Mouse (Mus musculus) heart, embryonic 11.5 days (tissue): Measurements from ENCODE around the gene Fam71d. TPM values are rescaled to one million over a fixed set of nuclear protein-coding genes. Genes with fewer than 3 reads are reported as not detected.

Experiments used
- ATAC-seq: fragments of 200-750 bp; cut with Nextera tagmentation; replicated peaks from 2 replicates; pipeline ENCODE4 v1.8.0; 2017; ENCODE audit warnings: moderate library complexity; ENCODE audit not compliant: insufficient number of reproducible peaks, low FRiP score, low TSS enrichment
- H3K27ac ChIP-seq: fragments of 300-500 bp; sonication (generic); 2 replicates; pipeline ENCODE4 v1.5.1; 2014; ENCODE audit warnings: mild to moderate bottlenecking, low read depth, low read length
- H3K27me3 ChIP-seq: fragments of 300-500 bp; sonication (generic); 2 replicates; pipeline ENCODE4 v1.6.1; 2014; ENCODE audit warnings: mild to moderate bottlenecking, low read length, mixed read lengths; ENCODE audit not compliant: control insufficient read depth, insufficient read depth
- H3K36me3 ChIP-seq: fragments of 300-500 bp; sonication (generic); 2 replicates; pipeline ENCODE4 v1.6.1; 2014; ENCODE audit warnings: mild to moderate bottlenecking, low read length, moderate library complexity, mixed read lengths; ENCODE audit not compliant: control insufficient read depth, insufficient read depth
- H3K4me1 ChIP-seq: fragments of 300-500 bp; sonication (generic); 2 replicates; pipeline ENCODE4 v1.6.1; 2014; ENCODE audit warnings: low read length; ENCODE audit not compliant: control insufficient read depth, insufficient read depth
- H3K4me2 ChIP-seq: fragments of 300-500 bp; sonication (generic); 2 replicates; pipeline ENCODE4 v1.6.1; 2014; ENCODE audit warnings: mild to moderate bottlenecking, moderate library complexity
- H3K4me3 ChIP-seq: fragments of 300-500 bp; sonication (generic); 2 replicates; pipeline ENCODE4 v1.5.1; 2014; ENCODE audit warnings: low read depth, low read length
- H3K9ac ChIP-seq: fragments of 300-500 bp; sonication (generic); 2 replicates; pipeline ENCODE4 v1.6.1; 2014; ENCODE audit warnings: mild to moderate bottlenecking, low read depth, low read length, moderate library complexity
- H3K9me3 ChIP-seq: fragments of 300-500 bp; sonication (generic); replicated peaks from 2 replicates; pipeline ENCODE4 v1.6.1; 2016; ENCODE audit warnings: low read length; ENCODE audit not compliant: control insufficient read depth
- WGBS: fragments of 180-500 bp; shearing (Covaris S2); extraction: QIAGEN DNeasy Blood & Tissue Kit; methylation state at CpG from one replicate; pipeline ENCODE4 v1.1.7; 2014; ENCODE audit not compliant: insufficient replicate concordance; 5-methylcytosine and 5-hydroxymethylcytosine counted together
- polyA plus RNA-seq: library from polyadenylated mRNA; unstranded; fragments of >200 nt; fragmentation: Nextera tagmentation; extraction: Ambion mirVana; gene quantifications from 2 replicates; pipeline ENCODE4 v1.2.1, GENCODE M21; 2014

Gene Fam71d
- polyA plus RNA-seq, 1 experiment from 2014 or later: not detected

DNA sequence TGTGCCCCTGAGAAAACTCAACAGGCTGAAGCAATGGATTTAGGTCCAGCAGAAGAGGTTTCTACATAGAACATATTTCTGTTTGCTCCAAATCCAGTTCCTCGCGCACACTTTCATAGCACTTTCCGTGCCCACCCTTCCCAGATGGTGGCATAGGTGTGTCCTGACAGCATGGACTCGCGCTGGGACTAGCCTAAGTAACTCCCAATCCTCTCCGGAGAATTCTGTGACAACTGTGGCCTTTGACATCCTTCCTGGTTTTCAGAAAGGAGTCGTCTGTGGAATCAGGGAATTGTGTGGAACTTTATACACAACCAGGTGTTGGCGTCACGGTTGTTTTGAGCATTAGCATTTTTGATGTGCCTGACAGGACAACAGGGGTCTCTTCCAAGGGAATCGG lies 56.8 kb downstream of the Fam71d start:
- no peak for ATAC-seq
- Histone ChIP-seq H3K27ac (no peak overlapping the region), H3K36me3 (no peaks in the 10 kb centered on the region), H3K4me2 (peak overlapping the region; percentile 77), H3K9me3 (no peaks in the 10 kb centered on the region), H3K4me1 (0 out of 2 replicates have a peak, but pooled peaks cover 4% of the 10 kb centered on the region), H3K27me3 (no peaks in the 10 kb centered on the region), H3K9ac (peak overlapping the region; percentile 71), H3K4me3 (peak overlapping the region; percentile 94)
- under 1% methylated on average over 10 of the region's 10 CpGs for WGBS

- Histone ChIP-seq H3K4me1 (0 out of 2 replicates have a peak, but pooled peaks cover 4% of the 10 kb centered on the region), H3K9me3 (no peaks in the 10 kb centered on the region), H3K4me3 (peak within 1 kb of the TSS; percentile 94), H3K4me2 (peak within 1 kb of the TSS; percentile 77), H3K27ac (peak within 1 kb of the TSS; percentile 97), H3K9ac (peak within 1 kb of the TSS; percentile 92), H3K36me3 (no peaks in the 10 kb centered on the region), H3K27me3 (no peaks in the 10 kb centered on the region)
- ATAC-seq: peak; percentile 100
- under 1% methylated on average over 78 of the region's 98 CpGs for WGBS
Measured at GRCm38 (mm10) chr12:78748557-78749377, 57.4 kb downstream of the Fam71d start, which contains the start of gene Mpp5. Gene Mpp5 (plus strand): TSS chr12:78748907.

DNA sequence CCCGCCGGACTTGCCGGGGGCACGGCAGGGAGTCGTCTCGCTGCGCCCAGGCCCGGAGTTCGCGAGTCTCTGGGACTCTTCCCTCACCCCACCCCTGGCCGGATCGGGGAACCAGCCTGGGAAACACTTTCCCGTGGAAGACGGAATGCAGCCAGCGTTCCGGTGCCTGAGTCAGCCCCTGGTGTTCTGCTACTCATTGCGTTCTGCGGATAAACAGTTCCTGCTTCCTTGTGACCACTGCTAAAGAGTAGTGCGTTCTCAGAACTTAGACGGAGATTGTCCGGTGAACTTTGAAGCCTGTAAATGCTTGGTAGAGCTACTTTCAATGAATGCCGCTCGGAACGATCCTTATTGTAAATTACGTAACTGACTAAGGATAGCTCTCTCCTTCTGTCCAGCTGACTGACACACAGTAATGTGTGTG lies 58.1 kb downstream of the Fam71d start:
- Histone ChIP-seq H3K27ac (peak overlapping the region; percentile 97), H3K4me1 (0 out of 2 replicates have a peak, but pooled peaks cover 4% of the 10 kb centered on the region), H3K9ac (peak overlapping the region; percentile 92), H3K4me3 (peak overlapping the region; percentile 94), H3K9me3 (no peaks in the 10 kb centered on the region), H3K4me2 (peak overlapping the region; percentile 69), H3K36me3 (no peaks in the 10 kb centered on the region), H3K27me3 (no peaks in the 10 kb centered on the region)
- no peak; the same call in 1 of the 2 replicates for ATAC-seq
- 1% methylated on average over 25 of the region's 25 CpGs for WGBS

GRCm38 (mm10) chr12:78761979-78762378 lies 70.6 kb downstream of the Fam71d start:
- no peak for ATAC-seq
- H3K4me2 ChIP-seq: no peak overlapping the region
- H3K4me1 ChIP-seq: no peaks in the 10 kb centered on the region
- no peaks in the 10 kb centered on the region for H3K27me3 ChIP-seq
- H3K4me3 ChIP-seq: no peak overlapping the region
- no peaks in the 10 kb centered on the region for H3K36me3 ChIP-seq
- no peak overlapping the region for H3K9ac ChIP-seq
- no peak overlapping the region for H3K27ac ChIP-seq
- no peaks in the 10 kb centered on the region for H3K9me3 ChIP-seq

- ATAC-seq: no peak
- H3K9ac ChIP-seq: no peak overlapping the region
- 0 out of 2 replicates have a peak, but pooled peaks cover 3% of the 10 kb centered on the region for H3K4me1 ChIP-seq
- no peaks in the 10 kb centered on the region for H3K27me3 ChIP-seq
- 51% methylated on average over 6 of the region's 6 CpGs for WGBS
- no peak overlapping the region for H3K4me2 ChIP-seq
- no peak overlapping the region for H3K4me3 ChIP-seq
- H3K36me3 ChIP-seq: peaks cover 2% of the 10 kb centered on the region; the same call in 1 of the 2 replicates
- H3K27ac ChIP-seq: no peak overlapping the region
- H3K9me3 ChIP-seq: no peaks in the 10 kb centered on the region
Measured at GRCm38 (mm10) chr12:78769031-78769713, 77.8 kb downstream of the Fam71d start.

DNA sequence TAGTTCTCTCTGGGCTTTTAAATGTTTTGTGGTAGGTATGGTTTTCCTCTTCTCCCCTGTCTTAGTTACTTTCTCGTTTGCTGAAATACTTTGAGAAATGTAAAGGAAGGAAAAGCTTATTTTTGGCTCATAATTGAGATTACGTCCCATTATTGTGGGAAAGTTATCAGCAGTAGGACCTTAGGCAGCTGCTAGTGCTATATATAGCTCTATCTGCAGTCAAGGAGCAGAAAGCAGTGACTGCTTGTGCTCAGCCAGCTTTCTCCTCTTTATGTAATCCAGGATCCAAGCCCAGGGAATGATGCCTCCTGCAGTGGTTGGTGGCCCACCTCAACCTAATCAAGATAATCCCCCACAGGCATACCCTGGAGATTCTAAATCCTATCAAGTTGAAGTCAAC lies 81.9 kb downstream of the Fam71d start:
- no peak overlapping the region for H3K27ac ChIP-seq
- ATAC-seq: no peak
- no peaks in the 10 kb centered on the region for H3K9me3 ChIP-seq
- no peak overlapping the region for H3K4me3 ChIP-seq
- H3K9ac ChIP-seq: no peak overlapping the region
- H3K4me2 ChIP-seq: no peak overlapping the region
- no peaks in the 10 kb centered on the region for H3K27me3 ChIP-seq
- peaks cover 2% of the 10 kb centered on the region; the same call in 1 of the 2 replicates for H3K36me3 ChIP-seq
- H3K4me1 ChIP-seq: peaks cover 7% of the 10 kb centered on the region; the same call in 1 of the 2 replicates
- 25% methylated on average over 2 of the region's 2 CpGs for WGBS

- Histone ChIP-seq H3K27ac (no peak overlapping the region), H3K9me3 (no peaks in the 10 kb centered on the region), H3K4me3 (no peak overlapping the region), H3K9ac (no peak overlapping the region), H3K4me1 (peaks cover 7% of the 10 kb centered on the region; the same call in 1 of the 2 replicates), H3K36me3 (peaks cover 2% of the 10 kb centered on the region; the same call in 1 of the 2 replicates), H3K27me3 (no peaks in the 10 kb centered on the region), H3K4me2 (no peak overlapping the region)
- WGBS: 50% methylated on average over 2 of the region's 2 CpGs
- no peak for ATAC-seq
Measured at GRCm38 (mm10) chr12:78777916-78778315, 86.6 kb downstream of the Fam71d start.

DNA sequence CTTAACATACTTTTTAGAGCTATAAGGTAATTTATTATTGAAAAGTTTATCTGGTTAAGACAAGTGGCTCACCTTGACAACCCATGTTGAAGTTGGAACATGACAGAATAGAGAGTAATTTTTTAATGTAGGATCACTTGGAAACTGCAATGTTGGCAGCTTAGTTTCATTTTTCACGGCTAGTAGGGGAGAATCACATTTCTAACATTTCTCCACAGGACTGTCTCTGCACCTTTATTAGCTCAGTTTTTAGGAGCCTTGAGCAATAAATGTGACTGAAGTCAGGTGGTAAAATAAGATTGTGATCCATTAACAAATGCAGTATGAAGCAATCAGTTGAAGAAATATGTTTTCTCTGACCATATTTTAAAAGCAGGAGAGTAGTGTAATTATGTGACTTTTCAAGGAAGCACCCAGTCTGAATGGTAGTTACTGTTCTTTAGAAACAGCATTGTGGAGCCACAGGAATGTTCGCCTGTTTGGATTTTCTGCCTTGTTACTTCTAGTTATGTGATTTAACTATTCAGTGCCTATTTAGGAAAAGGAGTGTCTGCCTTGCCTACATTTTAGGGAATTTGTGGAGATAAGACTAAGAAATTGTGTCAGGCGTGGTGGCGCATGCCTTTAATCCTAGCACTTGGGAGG lies 87.2 kb downstream of the Fam71d start:
- Histone ChIP-seq H3K9ac (no peak overlapping the region), H3K36me3 (peaks cover 2% of the 10 kb centered on the region; the same call in 1 of the 2 replicates), H3K27ac (no peak overlapping the region), H3K4me3 (no peak overlapping the region), H3K4me2 (no peak overlapping the region), H3K27me3 (no peaks in the 10 kb centered on the region), H3K4me1 (peaks cover 4% of the 10 kb centered on the region; the same call in 1 of the 2 replicates), H3K9me3 (no peaks in the 10 kb centered on the region)
- 77% methylated on average over 4 of the region's 4 CpGs for WGBS
- ATAC-seq: no peak
